Mouse (Mus musculus): ENCODE data around the gene Schip1. TPM values are rescaled to one million over a fixed set of nuclear protein-coding genes. Genes with fewer than 3 reads are reported as not detected.

Gene Schip1
- polyA plus RNA-seq, 1 experiment from 2014 or later, result 152 TPM

DNA sequence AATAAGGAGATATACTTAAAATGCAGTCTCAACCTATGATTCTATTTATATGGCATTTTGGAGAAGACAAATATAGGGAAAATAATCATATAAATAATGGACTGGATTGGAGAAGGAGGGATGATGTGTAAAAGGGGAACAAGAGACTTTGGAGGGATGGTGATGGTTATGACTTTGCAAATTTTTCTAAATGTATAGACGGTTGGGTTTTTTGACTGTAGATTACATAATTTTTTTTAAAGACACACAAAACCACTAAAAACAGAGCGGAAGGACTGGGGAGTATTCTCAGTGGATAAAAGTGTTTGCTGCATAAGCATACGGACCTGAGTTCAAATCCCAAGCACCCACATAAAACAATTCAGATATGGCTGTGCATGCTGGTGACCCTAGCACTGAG, 156.8 kb downstream of the Schip1 start:
- no peak overlapping the region for H3K9ac ChIP-seq
- H3K4me1 ChIP-seq (replicated peaks), result peaks cover 3% of the 10 kb centered on the region; the same call in 1 of the 2 replicates
- H3K27ac ChIP-seq, result no peak overlapping the region
- H3K27me3 ChIP-seq, result no peaks in the 10 kb centered on the region
- 95% methylated on average over 3 of the region's 3 CpGs for WGBS
- no peak overlapping the region for H3K4me3 ChIP-seq
- ATAC-seq (ENCODE audit: low FRiP score), result no peak
- no peak overlapping the region for H3K4me2 ChIP-seq
- H3K36me3 ChIP-seq, result no peaks in the 10 kb centered on the region
- H3K9me3 ChIP-seq, result no peaks in the 10 kb centered on the region

DNA sequence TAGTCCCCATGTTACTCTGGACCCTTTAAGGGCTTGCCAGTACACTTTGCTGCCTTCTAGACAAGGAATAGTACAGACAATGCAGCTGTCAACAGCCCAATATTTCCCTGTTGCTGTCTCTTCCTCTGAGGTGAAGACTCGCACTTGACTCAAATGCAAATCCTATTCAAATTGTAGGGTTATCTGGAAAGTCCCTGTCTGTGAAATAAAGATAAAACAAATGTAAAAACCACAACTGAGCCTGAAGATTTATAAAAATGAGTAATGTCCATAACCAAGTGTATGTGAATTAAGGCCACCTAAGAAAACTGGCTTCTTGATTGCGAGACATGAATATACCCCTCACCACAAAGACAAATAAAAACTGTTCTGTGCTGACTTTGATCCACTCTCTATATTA, 175.3 kb downstream of the Schip1 start:
- Histone ChIP-seq H3K27ac (no peak overlapping the region), H3K4me1 (replicated peaks) (peaks cover 4% of the 10 kb centered on the region; the same call in 1 of the 2 replicates), H3K4me2 (no peak overlapping the region), H3K9me3 (no peaks in the 10 kb centered on the region), H3K4me3 (no peak overlapping the region), H3K9ac (no peak overlapping the region), H3K27me3 (no peaks in the 10 kb centered on the region), H3K36me3 (no peaks in the 10 kb centered on the region)
- 92% methylated on average over 2 of the region's 2 CpGs for WGBS
- no peak for ATAC-seq (ENCODE audit: low FRiP score)

DNA sequence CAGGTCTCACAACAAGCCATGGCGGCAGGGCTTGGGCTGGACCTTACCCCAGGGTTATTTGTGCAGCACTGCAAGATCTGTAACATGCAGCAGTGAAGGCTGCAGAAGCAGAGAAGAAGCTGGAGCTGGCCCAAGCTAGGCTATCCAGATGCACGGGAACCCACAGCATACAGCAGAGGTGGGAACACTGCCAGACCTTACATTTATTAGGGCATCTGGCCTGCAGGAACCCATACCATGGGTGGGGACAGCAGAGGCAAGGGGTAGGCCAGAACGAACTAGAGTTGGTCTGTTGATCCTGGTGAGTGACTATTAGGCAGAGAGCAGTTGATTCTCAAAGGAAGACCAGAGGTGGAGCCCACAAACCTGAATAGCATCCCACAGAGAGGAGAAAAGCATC, 178.6 kb downstream of the Schip1 start:
- H3K36me3 ChIP-seq, result no peaks in the 10 kb centered on the region
- H3K9ac ChIP-seq, result no peak overlapping the region
- no peak overlapping the region for H3K4me2 ChIP-seq
- H3K9me3 ChIP-seq, result no peaks in the 10 kb centered on the region
- WGBS, result 76% methylated on average over 3 of the region's 3 CpGs
- no peaks in the 10 kb centered on the region for H3K27me3 ChIP-seq
- 0 out of 2 replicates have a peak, but pooled peaks cover 5% of the 10 kb centered on the region for H3K4me1 ChIP-seq (replicated peaks)
- no peak for ATAC-seq (ENCODE audit: low FRiP score)
- no peak overlapping the region for H3K4me3 ChIP-seq
- H3K27ac ChIP-seq, result no peak overlapping the region

DNA sequence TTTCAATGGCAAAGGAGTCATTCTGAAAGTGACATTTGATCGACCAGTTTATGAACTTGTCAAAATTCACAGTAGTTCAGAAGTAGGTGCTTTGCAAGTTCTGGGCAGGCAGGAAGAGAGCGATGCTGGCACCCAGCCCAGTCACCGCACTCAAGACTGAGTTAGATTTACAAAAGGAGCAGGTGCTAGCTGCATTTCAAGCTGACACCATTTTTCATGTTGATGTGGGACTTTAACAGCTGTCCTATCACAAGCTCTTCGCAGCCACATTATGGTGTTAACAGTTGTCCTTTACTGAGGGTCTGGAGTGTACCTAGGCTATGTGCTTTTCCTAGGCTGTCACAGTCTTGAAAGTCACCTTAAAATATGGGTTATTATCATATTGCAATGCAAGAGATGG, 181.6 kb downstream of the Schip1 start:
- WGBS, result 68% methylated on average over 4 of the region's 4 CpGs
- Histone ChIP-seq H3K4me2 (no peak overlapping the region), H3K9ac (no peak overlapping the region), H3K9me3 (no peaks in the 10 kb centered on the region), H3K4me3 (no peak overlapping the region), H3K36me3 (no peaks in the 10 kb centered on the region), H3K27me3 (no peaks in the 10 kb centered on the region), H3K4me1 (replicated peaks) (0 out of 2 replicates have a peak, but pooled peaks cover 5% of the 10 kb centered on the region), H3K27ac (peak overlapping the region; percentile 10; the same call in 1 of the 2 replicates)
- no peak for ATAC-seq (ENCODE audit: low FRiP score)

DNA sequence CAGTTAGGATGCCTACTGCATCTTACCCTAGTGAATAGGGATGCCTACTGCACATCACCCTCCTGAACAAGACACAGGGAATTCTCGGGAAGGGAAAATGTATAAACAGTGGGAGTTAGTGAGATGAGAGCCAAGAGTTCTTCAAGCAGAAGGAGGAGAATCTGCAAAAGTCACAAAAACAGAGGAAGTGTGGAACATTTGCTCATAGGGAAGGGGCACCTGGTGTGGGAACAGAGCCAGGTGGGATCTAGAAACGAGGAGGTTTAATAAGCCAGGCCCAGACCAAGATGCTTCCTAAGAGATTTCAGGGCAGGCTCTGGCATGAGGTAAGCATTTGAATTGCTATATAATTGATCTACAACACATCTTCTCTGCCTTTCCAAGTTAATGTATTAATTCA, 186.0 kb downstream of the Schip1 start:
- Histone ChIP-seq H3K9me3 (no peaks in the 10 kb centered on the region), H3K27ac (no peak overlapping the region), H3K4me3 (no peak overlapping the region), H3K9ac (no peak overlapping the region), H3K27me3 (no peaks in the 10 kb centered on the region), H3K4me1 (replicated peaks) (peaks cover 10% of the 10 kb centered on the region; the same call in 1 of the 2 replicates), H3K36me3 (no peaks in the 10 kb centered on the region), H3K4me2 (no peak overlapping the region)
- ATAC-seq (ENCODE audit: low FRiP score), result no peak
- 79% methylated on average over 2 of the region's 2 CpGs for WGBS

DNA sequence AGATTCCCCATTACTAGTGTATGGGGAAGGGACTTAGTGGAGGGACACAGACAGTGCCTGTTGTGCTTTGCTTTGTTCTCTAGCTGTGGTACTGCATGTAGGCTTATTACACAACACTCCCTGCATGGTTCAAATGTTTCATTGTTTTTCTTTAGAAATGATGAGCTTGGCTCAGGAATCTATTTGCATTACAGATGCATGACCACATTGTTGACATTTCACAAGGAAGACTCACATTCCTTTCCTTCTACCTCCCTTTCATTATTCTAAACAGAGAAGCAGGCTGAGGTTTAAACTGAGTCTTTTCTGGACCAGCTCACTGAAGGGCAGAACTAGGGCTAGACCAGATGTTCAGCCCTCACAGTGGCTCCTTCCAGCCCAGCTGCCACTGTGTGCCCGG, 187.7 kb downstream of the Schip1 start:
- no peak for ATAC-seq (ENCODE audit: low FRiP score)
- 43% methylated on average over 1 of the region's 1 CpGs for WGBS
- H3K27me3 ChIP-seq, result no peaks in the 10 kb centered on the region

DNA sequence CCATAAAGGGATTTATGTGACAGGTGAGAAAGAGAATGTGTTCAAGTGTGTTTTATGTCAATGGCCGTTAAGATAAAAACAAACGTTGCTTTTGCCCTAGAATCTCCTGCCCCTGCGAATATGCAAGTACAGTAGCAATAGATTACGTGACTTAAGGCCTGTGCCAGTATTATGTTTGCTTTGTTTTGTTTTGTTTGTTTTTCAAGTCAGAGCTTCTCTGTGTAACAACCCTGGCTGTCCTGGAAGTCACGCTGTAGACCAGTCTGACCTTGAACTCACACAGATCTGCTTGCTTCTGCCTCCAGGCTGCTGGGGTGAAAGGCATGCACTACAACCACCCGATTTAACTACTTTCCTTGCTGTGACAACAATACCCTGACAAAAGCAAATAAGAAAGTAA, 197.7 kb downstream of the Schip1 start:
- Histone ChIP-seq H3K4me2 (no peak overlapping the region), H3K27ac (no peak overlapping the region), H3K36me3 (no peaks in the 10 kb centered on the region), H3K4me3 (no peak overlapping the region), H3K4me1 (replicated peaks) (no peaks in the 10 kb centered on the region), H3K9me3 (no peaks in the 10 kb centered on the region), H3K27me3 (no peaks in the 10 kb centered on the region), H3K9ac (no peak overlapping the region)
- WGBS, result 80% methylated on average over 6 of the region's 6 CpGs
- no peak for ATAC-seq (ENCODE audit: low FRiP score)

More for the DNA sequence above, 187.7 kb downstream of the Schip1 start:
- Histone ChIP-seq H3K4me2 (no peak overlapping the region), H3K27ac (no peak overlapping the region), H3K36me3 (no peaks in the 10 kb centered on the region), H3K9ac (no peak overlapping the region), H3K4me1 (replicated peaks) (peaks cover 5% of the 10 kb centered on the region; the same call in 1 of the 2 replicates), H3K4me3 (no peak overlapping the region), H3K9me3 (no peaks in the 10 kb centered on the region)

DNA sequence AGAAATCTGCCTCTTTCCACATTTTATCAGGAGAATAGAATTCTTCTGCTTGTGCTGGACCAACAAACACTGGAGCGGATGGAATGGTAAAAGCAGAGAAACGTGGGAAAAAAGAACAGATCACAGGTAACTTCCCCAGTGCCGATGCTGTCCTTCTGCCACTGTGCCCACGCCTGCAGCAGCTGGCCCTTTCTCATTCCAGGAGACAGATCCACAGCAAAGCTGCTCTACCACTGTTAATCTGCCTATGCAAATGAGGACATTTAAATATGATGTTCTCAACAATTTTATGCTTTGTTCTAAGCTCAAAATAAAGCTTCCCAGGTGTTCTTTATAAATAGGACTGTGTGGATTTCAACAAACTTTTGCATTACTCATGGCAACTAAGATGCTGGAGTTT, 203.3 kb downstream of the Schip1 start:
- no peaks in the 10 kb centered on the region for H3K27me3 ChIP-seq

DNA sequence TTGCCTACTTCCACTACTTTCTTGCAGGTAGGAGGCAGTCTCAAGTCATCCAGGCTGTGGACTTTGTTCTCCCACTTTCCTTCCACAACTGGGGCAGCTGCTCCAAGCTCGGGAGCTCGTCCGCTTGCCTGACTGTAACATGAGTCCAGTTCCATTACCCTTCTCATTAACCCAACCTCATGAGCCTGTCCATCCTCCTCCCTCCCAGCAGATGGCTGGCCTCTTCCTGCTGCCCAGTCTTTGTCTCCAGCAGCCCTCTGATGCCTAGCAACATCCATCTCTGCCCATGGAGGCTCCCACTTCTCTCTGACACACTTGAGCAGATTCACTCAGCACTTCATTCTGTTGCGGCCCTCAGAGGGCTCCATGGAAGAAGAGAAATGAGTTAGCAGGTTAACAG, 204.6 kb downstream of the Schip1 start:
- WGBS, result 58% methylated on average over 4 of the region's 4 CpGs
- ATAC-seq (ENCODE audit: low FRiP score), result peak; percentile 16; the same call in 1 of the 2 replicates
- H3K27ac ChIP-seq, result peak overlapping the region; percentile 40; the same call in 1 of the 2 replicates

More for the DNA sequence above, 203.3 kb downstream of the Schip1 start:
- Histone ChIP-seq H3K4me2 (no peak overlapping the region), H3K4me3 (no peak overlapping the region), H3K9ac (no peak overlapping the region), H3K36me3 (no peaks in the 10 kb centered on the region), H3K9me3 (no peaks in the 10 kb centered on the region), H3K4me1 (replicated peaks) (peaks cover 17% of the 10 kb centered on the region), H3K27ac (no peak overlapping the region)
- ATAC-seq (ENCODE audit: low FRiP score), result no peak
- WGBS, result 82% methylated on average over 4 of the region's 4 CpGs

DNA sequence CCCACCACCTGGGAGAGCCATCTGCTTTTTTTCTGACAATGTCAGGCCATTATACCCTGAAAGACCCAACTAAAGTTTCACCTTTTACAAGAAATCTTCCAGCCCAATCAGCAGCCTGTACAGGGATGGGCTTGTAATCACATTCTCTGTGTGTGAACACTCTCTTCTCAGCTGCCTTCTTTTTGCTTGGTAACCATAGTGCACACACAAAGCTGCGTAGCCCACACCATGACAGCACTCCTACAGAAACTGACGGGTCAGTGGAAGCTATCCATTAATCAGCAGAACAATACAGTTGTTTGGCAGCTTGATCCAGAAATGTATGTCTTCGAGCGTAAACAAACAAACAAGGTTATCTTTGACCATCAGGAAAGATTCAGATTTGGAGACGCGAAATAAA, 205.6 kb downstream of the Schip1 start:
- Histone ChIP-seq H3K4me2 (no peak overlapping the region), H3K36me3 (no peaks in the 10 kb centered on the region), H3K9me3 (no peaks in the 10 kb centered on the region), H3K4me3 (no peak overlapping the region), H3K27me3 (no peaks in the 10 kb centered on the region), H3K27ac (peak overlapping the region; percentile 69), H3K9ac (no peak overlapping the region), H3K4me1 (replicated peaks) (peaks cover 17% of the 10 kb centered on the region)
- 56% methylated on average over 6 of the region's 6 CpGs for WGBS
- peak; percentile 53; the same call in 1 of the 2 replicates for ATAC-seq (ENCODE audit: low FRiP score)

More for the DNA sequence above, 204.6 kb downstream of the Schip1 start:
- H3K4me3 ChIP-seq, result no peak overlapping the region
- no peaks in the 10 kb centered on the region for H3K27me3 ChIP-seq
- no peaks in the 10 kb centered on the region for H3K36me3 ChIP-seq
- H3K9ac ChIP-seq, result no peak overlapping the region
- H3K4me1 ChIP-seq (replicated peaks), result peaks cover 17% of the 10 kb centered on the region
- H3K9me3 ChIP-seq, result no peaks in the 10 kb centered on the region
- no peak overlapping the region for H3K4me2 ChIP-seq

DNA sequence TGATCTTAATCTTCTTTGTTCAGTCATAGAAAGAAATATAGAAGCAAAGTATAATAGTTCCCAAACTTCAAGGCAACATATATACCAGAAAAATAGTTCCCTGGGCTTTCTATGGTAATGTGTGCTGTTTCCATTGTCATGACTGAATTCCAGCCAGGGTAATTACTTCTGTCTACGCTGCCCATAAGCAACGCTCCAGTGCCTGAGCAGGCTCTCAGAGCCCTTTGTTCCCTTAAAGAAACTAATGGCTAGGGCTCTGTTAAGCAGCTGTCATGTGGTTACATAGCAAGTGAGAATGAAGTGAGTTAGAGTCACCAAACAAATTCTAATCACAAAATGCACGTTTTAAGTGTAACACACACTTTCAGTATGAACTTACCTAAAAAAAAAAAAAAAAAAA, 206.9 kb downstream of the Schip1 start:
- no peaks in the 10 kb centered on the region for H3K9me3 ChIP-seq
- no peak overlapping the region for H3K4me2 ChIP-seq
- H3K27ac ChIP-seq, result peak overlapping the region; percentile 62; the same call in 1 of the 2 replicates
- peaks cover 17% of the 10 kb centered on the region for H3K4me1 ChIP-seq (replicated peaks)
- ATAC-seq (ENCODE audit: low FRiP score), result no peak
- no peak overlapping the region for H3K9ac ChIP-seq
- WGBS, result 17% methylated on average over 3 of the region's 3 CpGs
- H3K4me3 ChIP-seq, result no peak overlapping the region
- H3K27me3 ChIP-seq, result no peaks in the 10 kb centered on the region
- H3K36me3 ChIP-seq, result no peaks in the 10 kb centered on the region

DNA sequence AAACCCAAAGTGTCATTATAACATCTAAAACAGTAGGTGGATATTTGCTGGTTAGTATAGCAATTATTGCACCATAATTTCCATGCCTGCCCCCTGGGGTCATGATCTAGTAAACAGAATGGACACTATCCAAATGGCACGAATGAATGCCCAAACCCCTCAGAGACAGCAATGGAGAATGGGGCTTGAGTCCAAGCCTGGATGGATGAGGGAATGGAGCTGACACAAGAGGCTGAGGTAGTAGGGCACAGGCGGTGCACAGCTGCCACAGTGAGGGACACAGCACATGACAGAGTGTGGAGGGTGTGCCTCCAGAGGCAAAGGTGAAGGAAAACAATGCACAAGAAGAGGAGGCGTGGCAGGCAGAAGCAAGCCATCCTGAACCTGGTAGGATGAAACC, 207.3 kb downstream of the Schip1 start:
- peak overlapping the region; percentile 31; the same call in 1 of the 2 replicates for H3K27ac ChIP-seq
- no peak overlapping the region for H3K4me3 ChIP-seq
- no peak overlapping the region for H3K9ac ChIP-seq
- peaks cover 17% of the 10 kb centered on the region for H3K4me1 ChIP-seq (replicated peaks)
- no peaks in the 10 kb centered on the region for H3K27me3 ChIP-seq
- no peak overlapping the region for H3K4me2 ChIP-seq
- H3K9me3 ChIP-seq, result no peaks in the 10 kb centered on the region
- no peaks in the 10 kb centered on the region for H3K36me3 ChIP-seq
- ATAC-seq (ENCODE audit: low FRiP score), result peak; percentile 59; the same call in 1 of the 2 replicates
- 37% methylated on average over 3 of the region's 3 CpGs for WGBS

DNA sequence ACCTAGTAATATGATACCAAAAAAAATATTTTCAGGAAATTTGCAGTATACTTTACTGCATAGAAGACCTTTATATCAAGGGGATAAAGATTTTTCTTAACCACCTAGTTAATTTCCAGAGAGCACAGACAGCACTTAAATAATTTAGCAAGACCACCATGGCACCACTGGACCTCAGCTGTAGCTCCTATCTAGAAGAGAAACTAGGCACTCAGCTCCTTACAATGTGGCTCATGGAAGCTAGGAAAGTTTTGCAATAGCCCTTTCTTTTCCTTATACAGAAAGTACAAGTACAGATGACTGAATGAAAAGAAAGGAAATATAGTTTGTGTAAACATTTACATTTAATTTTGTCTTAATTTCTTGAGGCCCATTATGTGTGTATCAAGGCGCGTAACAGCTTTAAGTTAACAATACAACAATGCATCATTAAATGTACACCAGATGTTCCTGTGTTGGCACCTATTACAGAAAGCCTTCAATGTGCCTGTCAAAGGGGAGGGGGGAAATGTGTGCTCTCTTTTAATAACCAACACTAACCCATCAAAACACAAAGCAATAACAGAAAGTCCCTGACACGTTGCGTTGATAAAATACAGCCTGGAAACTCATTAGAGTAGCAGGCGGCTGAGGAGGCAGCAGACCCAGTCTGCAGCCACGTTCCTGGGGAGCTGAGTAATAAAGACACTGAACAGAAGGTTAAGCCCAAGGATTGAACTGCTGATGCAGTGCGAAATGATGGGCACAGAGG, 218.4 kb downstream of the Schip1 start:
- H3K4me2 ChIP-seq, result peak overlapping the region; percentile 25; the same call in 1 of the 2 replicates
- H3K36me3 ChIP-seq, result no peaks in the 10 kb centered on the region
- no peak overlapping the region for H3K9ac ChIP-seq
- H3K4me3 ChIP-seq, result no peak overlapping the region
- peak overlapping the region; percentile 75 for H3K27ac ChIP-seq
- ATAC-seq (ENCODE audit: low FRiP score), result peak; percentile 84
- H3K9me3 ChIP-seq, result no peaks in the 10 kb centered on the region
- 33% methylated on average over 7 of the region's 7 CpGs for WGBS
- no peaks in the 10 kb centered on the region for H3K27me3 ChIP-seq
- H3K4me1 ChIP-seq (replicated peaks), result peaks cover 12% of the 10 kb centered on the region
